In genomic region chr16:78416500-78416899, GRCm38 (mm10) we compare ENCODE assay signal across 22 mouse cellular contexts.
"Had no signal": no experiment of that assay in that cellular context is flagged by ENCODE, and none has a peak within 500 bp of the region (broad histone marks: within the 10 kb centered on the region; RNA-seq: fewer than 3 reads in every experiment).

No protein-coding gene starts in this region.

- H3K27ac ChIP-seq: limb, embryonic 12.5 days; limb, embryonic 15.5 days; liver, embryonic 14.5 days; macrophage; midbrain, embryonic 12.5 days; midbrain, embryonic 15.5 days; neural tube, embryonic 12.5 days; neural tube, embryonic 15.5 days; stomach, postnatal 0 days had no signal

- H3K9ac ChIP-seq: limb, embryonic 12.5 days; limb, embryonic 15.5 days; liver, embryonic 14.5 days; liver, postnatal 0 days; lung, embryonic 14.5 days; midbrain, embryonic 12.5 days; midbrain, embryonic 15.5 days; neural tube, embryonic 12.5 days; neural tube, embryonic 15.5 days had no signal

- H3K4me1 ChIP-seq: limb, embryonic 15.5 days; megakaryocyte, embryonic 14.5 days; midbrain, embryonic 12.5 days; neural tube, embryonic 12.5 days; neural tube, embryonic 15.5 days had no signal

- H3K27me3 ChIP-seq: limb, embryonic 12.5 days; limb, embryonic 15.5 days; midbrain, embryonic 12.5 days; midbrain, embryonic 15.5 days; neural tube, embryonic 12.5 days; neural tube, embryonic 15.5 days had no signal

- H3K36me3 ChIP-seq: limb, embryonic 12.5 days; limb, embryonic 15.5 days; midbrain, embryonic 12.5 days; midbrain, embryonic 15.5 days; neural tube, embryonic 12.5 days; neural tube, embryonic 15.5 days had no signal

- DNase-seq: kidney, postnatal 14 days; kidney, postnatal 4 days; left cerebral cortex, postnatal 4 days; liver, postnatal 0 days; lung, embryonic 14.5 days; right cerebral cortex, adult 18-20 months; right cerebral cortex, postnatal 14 days; right cerebral cortex, postnatal 4 days; thymus, adult 2 months; thymus, postnatal 25 days had no signal

- ATAC-seq: liver, postnatal 0 days; lung, postnatal 0 days; midbrain, embryonic 15.5 days had no signal

- H3K4me3 ChIP-seq: limb, embryonic 12.5 days; limb, embryonic 15.5 days; megakaryocyte, embryonic 14.5 days; midbrain, embryonic 12.5 days; midbrain, embryonic 15.5 days; neural tube, embryonic 12.5 days; neural tube, embryonic 15.5 days had no signal

- H3K4me2 ChIP-seq: limb, embryonic 12.5 days; limb, embryonic 15.5 days; liver, embryonic 11.5 days; lung, embryonic 14.5 days; midbrain, embryonic 12.5 days; midbrain, embryonic 15.5 days; neural tube, embryonic 12.5 days; neural tube, embryonic 15.5 days had no signal

- H3K9me3 ChIP-seq: limb, embryonic 15.5 days; midbrain, embryonic 15.5 days; neural tube, embryonic 12.5 days; neural tube, embryonic 15.5 days had no signal
